Mouse (Mus musculus) embryonic facial prominence, embryonic 11.5 days (tissue): ENCODE data around the gene Dop1b. TPM values are rescaled to one million over a fixed set of nuclear protein-coding genes. Genes with fewer than 3 reads are reported as not detected.
A peak's percentile ranks its signal among the peaks of the same experiment; 100 is the strongest.

ENCODE experiments used
- ATAC-seq: fragments of 200-750 bp; cut with Nextera tagmentation; replicated peaks from 2 replicates; pipeline ENCODE4 v1.8.0; 2017; ENCODE audit warnings: low read depth; ENCODE audit not compliant: insufficient number of reproducible peaks, low FRiP score, low TSS enrichment
- DNase-seq: peaks from one replicate; pipeline ENCODE4 v3.0.0-alpha.2; 2015; ENCODE audit warnings: low spot score
- H3K27ac ChIP-seq: fragments of 300-500 bp; sonication (generic); replicated peaks from 2 replicates; pipeline ENCODE4 v1.5.1; 2014; ENCODE audit warnings: mild to moderate bottlenecking, low read depth, low read length, control low read depth
- H3K27me3 ChIP-seq: fragments of 300-500 bp; sonication (generic); 2 replicates; pipeline ENCODE4 v1.6.1; 2014; ENCODE audit warnings: mild to moderate bottlenecking, low read length, moderate library complexity, mixed read lengths; ENCODE audit not compliant: control insufficient read depth, insufficient read depth
- H3K36me3 ChIP-seq: fragments of 300-500 bp; sonication (generic); replicated peaks from 2 replicates; pipeline ENCODE4 v1.6.1; 2014; ENCODE audit warnings: low read depth, mild to moderate bottlenecking, low read length, moderate library complexity, mixed read lengths; ENCODE audit not compliant: control insufficient read depth, insufficient read depth
- H3K4me1 ChIP-seq: fragments of 300-500 bp; sonication (generic); 2 replicates; pipeline ENCODE4 v1.6.1; 2014; ENCODE audit warnings: low read length, mixed read lengths; ENCODE audit not compliant: control insufficient read depth, insufficient read depth
- H3K4me2 ChIP-seq: fragments of 300-500 bp; sonication (generic); 2 replicates; pipeline ENCODE4 v1.6.1; 2014; ENCODE audit warnings: low read depth, mild to moderate bottlenecking, control low read depth, low read length, moderate library complexity
- H3K4me3 ChIP-seq: fragments of 300-500 bp; sonication (generic); 2 replicates; pipeline ENCODE4 v1.5.1; 2014; ENCODE audit warnings: low read depth, low read length, control low read depth
- H3K9ac ChIP-seq: fragments of 300-500 bp; sonication (generic); replicated peaks from 2 replicates; pipeline ENCODE4 v1.6.1; 2014; ENCODE audit warnings: mild to moderate bottlenecking, control low read depth, low read length
- H3K9me3 ChIP-seq: fragments of 300-500 bp; sonication (generic); replicated peaks from 2 replicates; pipeline ENCODE4 v1.6.1; 2016; ENCODE audit warnings: mild to moderate bottlenecking, low read length, inconsistent platforms, mixed read lengths; ENCODE audit not compliant: control insufficient read depth
- WGBS: fragments of 180-500 bp; shearing (Covaris S2); extraction: QIAGEN DNeasy Blood & Tissue Kit; methylation state at CpG from one replicate; pipeline ENCODE4 v1.1.7; 2014; 5-methylcytosine and 5-hydroxymethylcytosine counted together
- polyA plus RNA-seq: library from polyadenylated mRNA; unstranded; fragments of >200 nt; fragmentation: Nextera tagmentation; extraction: Ambion mirVana; gene quantifications from 2 replicates; pipeline ENCODE4 v1.2.1, GENCODE M21; 2014

Gene Dop1b
- polyA plus RNA-seq, 1 experiment from 2014 or later: 5.7 TPM

DNA sequence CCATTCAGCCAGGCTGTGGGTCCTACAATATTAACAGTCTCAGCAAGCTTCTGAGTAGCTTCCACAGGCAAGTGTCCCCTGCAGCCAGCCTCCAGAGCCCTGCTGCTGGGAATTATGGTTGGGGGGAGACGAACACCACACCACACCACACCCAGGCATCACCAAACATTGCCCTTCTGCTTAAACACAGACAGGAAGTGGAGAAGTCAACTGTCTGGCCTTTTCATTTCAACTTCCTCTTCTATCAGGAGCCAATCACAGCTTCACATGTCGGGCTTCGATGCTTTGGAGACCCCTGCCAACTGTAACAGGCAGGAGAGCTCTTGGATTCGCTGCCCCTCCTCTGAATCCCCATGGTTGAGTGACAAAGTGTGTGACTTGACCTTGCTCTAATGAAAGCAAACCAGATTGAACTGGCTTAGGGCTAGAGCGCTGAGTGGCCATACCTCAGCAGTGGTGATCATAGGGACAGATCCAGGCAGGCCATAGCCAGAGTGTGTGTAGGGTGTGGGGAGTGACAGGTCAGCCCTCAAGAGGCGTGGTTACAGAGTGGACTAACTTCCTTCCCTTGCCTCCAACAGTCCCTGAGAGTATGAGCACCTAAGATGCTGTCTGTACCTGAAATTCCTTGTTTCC lies 20.4 kb upstream of the Dop1b start:
- no peak for ATAC-seq

DNA sequence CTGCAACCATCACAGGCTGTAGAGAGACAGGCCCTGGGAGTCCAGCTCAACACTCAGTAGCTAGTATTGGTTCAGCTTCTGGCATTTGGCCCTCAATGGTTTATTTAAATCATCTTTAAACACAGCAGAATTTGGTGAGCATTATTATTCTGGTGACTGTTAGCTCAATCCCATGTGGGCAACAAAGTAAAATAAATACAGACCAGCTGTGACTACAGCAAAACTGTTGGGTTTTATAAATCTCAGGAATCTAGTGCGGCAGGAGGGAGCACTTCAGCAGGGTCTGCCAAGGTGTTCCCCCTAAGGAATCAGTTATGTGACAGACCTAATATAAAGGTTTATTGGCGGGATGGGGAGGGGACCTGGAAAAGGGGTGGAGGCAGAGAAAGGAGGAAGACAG lies 19.0 kb upstream of the Dop1b start:
- 50% methylated on average over 2 of the region's 2 CpGs for WGBS
- no peaks in the 10 kb centered on the region for H3K4me1 ChIP-seq
- H3K36me3 ChIP-seq: no peaks in the 10 kb centered on the region
- no peak overlapping the region for H3K4me3 ChIP-seq
- H3K27ac ChIP-seq: no peak overlapping the region
- ATAC-seq: no peak
- H3K4me2 ChIP-seq: no peak overlapping the region
- H3K9me3 ChIP-seq: no peaks in the 10 kb centered on the region
- no peak overlapping the region for H3K9ac ChIP-seq
- DNase-seq: no peak
- H3K27me3 ChIP-seq: no peaks in the 10 kb centered on the region

More for the DNA sequence above, 20.4 kb upstream of the Dop1b start:
- H3K4me1 ChIP-seq: no peaks in the 10 kb centered on the region
- no peak overlapping the region for H3K4me3 ChIP-seq
- H3K4me2 ChIP-seq: no peak overlapping the region
- WGBS: 74% methylated on average over 6 of the region's 6 CpGs
- H3K9ac ChIP-seq: no peak overlapping the region
- H3K27me3 ChIP-seq: no peaks in the 10 kb centered on the region
- H3K27ac ChIP-seq: no peak overlapping the region
- DNase-seq: no peak
- no peaks in the 10 kb centered on the region for H3K9me3 ChIP-seq
- no peaks in the 10 kb centered on the region for H3K36me3 ChIP-seq

DNA sequence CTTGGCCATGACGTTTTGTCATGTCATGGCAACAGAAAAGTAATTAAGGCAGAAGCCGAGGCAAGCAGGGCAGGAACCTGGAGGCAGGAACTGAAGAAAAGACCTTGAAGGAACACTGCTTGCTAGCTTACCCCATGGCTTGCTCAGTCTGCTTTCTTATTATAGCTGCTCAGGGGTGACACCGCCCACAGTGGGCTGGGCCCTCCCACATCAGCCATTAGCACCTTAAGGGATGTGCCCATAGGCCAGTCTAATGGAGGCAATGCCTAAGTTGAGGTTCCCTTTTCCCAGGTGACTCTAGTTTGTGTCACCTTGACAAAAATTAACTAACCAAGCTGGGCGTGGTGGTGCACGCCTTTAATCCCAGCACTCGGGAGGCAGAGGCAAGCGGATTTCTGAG lies 4.6 kb upstream of the Dop1b start:
- no peak for DNase-seq
- 90% methylated on average over 7 of the region's 7 CpGs for WGBS
- Histone ChIP-seq H3K4me1 (no peaks in the 10 kb centered on the region), H3K27me3 (peaks cover 2% of the 10 kb centered on the region; the same call in 1 of the 2 replicates), H3K4me2 (no peak overlapping the region), H3K9me3 (no peaks in the 10 kb centered on the region), H3K36me3 (no peaks in the 10 kb centered on the region), H3K27ac (no peak overlapping the region), H3K4me3 (no peak overlapping the region), H3K9ac (no peak overlapping the region)
- no peak for ATAC-seq

DNA sequence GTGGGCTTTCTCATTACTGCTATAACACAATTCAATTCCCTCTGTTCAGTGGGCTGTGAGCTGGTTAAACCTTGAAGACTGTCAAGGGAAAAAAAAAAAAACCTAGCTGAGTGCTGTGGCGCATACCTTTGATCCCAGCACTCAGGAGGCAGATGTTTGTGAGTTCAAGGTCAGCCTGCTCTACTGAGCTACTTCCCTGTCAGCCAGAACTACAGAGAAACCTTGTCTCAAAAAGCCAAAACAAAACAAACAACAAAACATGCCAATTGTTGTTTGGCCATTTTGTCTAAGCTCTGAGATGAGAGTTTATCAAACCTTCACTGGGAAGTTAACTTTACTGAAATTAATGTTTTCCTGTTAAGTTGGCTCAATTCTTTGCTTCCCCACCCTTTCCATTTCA lies 2.5 kb upstream of the Dop1b start:
- H3K27me3 ChIP-seq: peaks cover 7% of the 10 kb centered on the region; the same call in 1 of the 2 replicates
- H3K9ac ChIP-seq: no peak overlapping the region
- H3K27ac ChIP-seq: no peak overlapping the region
- H3K4me3 ChIP-seq: no peak overlapping the region
- DNase-seq: no peak
- WGBS: 80% methylated on average over 1 of the region's 1 CpGs
- H3K4me1 ChIP-seq: no peaks in the 10 kb centered on the region
- no peak for ATAC-seq
- H3K9me3 ChIP-seq: no peaks in the 10 kb centered on the region
- H3K4me2 ChIP-seq: no peak overlapping the region
- H3K36me3 ChIP-seq: no peaks in the 10 kb centered on the region

DNA sequence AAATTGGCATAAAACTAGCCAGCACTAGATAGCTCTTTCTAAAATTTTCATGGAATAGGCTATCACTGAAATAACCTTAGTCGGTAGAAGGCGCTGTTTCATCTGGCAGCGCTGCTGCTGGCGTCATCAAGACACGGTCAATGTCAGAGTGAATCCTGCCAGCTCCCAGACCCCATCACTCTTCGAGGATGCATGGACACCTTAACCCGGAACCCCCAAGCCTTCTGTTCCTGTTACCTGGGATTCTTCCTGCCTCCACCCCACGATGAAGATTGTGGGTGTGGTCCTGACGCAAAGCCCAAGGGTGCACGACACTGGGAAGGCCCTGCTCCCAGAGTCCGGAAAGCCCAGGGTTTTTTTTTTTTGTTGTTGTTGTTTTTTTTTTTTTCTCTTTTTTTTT lies 780 bp upstream of the Dop1b start:
- H3K4me2 ChIP-seq: peak overlapping the region; percentile 98
- H3K4me1 ChIP-seq: no peaks in the 10 kb centered on the region
- under 1% methylated on average over 11 of the region's 11 CpGs for WGBS
- ATAC-seq (peak; percentile 54), DNase-seq (peak; percentile 82)
- no peak overlapping the region for H3K27ac ChIP-seq
- H3K27me3 ChIP-seq: peaks cover 7% of the 10 kb centered on the region; the same call in 1 of the 2 replicates
- peak overlapping the region; percentile 75 for H3K4me3 ChIP-seq
- H3K36me3 ChIP-seq: no peaks in the 10 kb centered on the region
- H3K9ac ChIP-seq: no peak overlapping the region
- no peaks in the 10 kb centered on the region for H3K9me3 ChIP-seq

DNA sequence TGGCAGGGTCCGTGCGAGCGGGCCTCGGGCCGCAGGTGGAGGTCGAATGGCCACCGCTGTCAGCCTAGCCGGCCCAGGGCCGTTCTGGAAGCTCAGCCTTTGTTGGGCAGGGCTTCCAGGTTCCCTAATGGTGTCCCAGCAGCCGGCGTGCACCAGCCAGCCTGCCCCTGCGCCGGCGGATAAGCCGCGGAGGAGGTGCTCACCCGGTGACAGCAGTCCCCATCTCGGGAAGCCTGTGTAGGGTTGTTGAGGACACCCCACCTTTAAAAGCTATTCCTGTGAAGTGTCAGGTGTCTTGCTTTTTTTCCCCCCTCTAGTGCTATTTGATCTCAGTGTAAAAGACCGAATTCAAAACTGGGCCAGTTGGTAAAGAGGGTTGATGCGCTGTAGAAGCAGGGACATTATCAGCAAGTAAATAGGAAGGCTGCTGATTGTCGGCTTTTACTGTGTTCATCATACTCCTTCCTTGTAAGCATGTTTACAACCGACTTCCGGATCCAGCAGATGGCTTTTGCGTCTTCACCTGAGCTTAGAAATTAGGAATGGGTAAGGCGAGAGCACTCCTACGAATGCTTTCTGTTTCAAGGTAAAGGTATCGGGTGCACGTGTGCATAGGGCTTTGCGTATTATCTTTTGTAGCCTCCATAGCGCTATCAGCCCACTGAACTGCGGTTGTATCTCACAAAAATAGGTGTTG lies 633 bp downstream of the Dop1b start:
- no peaks in the 10 kb centered on the region for H3K36me3 ChIP-seq
- no peak for ATAC-seq
- no peaks in the 10 kb centered on the region for H3K9me3 ChIP-seq
- WGBS: 12% methylated on average over 30 of the region's 31 CpGs
- H3K4me3 ChIP-seq: peak overlapping the region; percentile 75
- H3K9ac ChIP-seq: peak overlapping the region; percentile 71
- DNase-seq: peak; percentile 13
- H3K27me3 ChIP-seq: 0 out of 2 replicates have a peak, but pooled peaks cover 4% of the 10 kb centered on the region
- no peaks in the 10 kb centered on the region for H3K4me1 ChIP-seq
- H3K27ac ChIP-seq: no peak overlapping the region
- H3K4me2 ChIP-seq: peak overlapping the region; percentile 98

DNA sequence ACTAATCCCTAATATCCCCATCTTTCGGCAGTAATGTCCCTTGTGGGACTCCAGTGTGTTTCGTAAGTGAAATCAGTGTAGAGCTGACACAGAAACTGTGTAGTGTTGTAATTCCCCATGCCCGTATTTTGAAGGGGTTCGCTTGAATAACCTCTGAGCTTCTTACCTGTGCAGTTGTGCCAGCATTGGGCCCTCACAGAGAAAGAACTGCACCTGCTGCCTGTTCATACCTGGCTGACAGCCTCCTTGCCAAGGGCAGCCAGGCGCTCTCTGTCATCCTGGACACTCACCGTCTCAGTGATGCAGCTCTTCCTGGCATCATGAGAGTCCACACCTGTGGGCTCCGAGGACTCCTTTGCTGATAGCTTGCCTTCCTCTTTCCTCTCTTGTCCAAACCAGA lies 1.3 kb downstream of the Dop1b start:
- Histone ChIP-seq H3K4me2 (peak overlapping the region; percentile 98), H3K9ac (no peak overlapping the region), H3K27me3 (0 out of 2 replicates have a peak, but pooled peaks cover 4% of the 10 kb centered on the region), H3K4me3 (no peak overlapping the region; the same call in 1 of the 2 replicates), H3K36me3 (no peaks in the 10 kb centered on the region), H3K4me1 (no peaks in the 10 kb centered on the region), H3K9me3 (no peaks in the 10 kb centered on the region), H3K27ac (no peak overlapping the region)
- ATAC-seq (no peak), DNase-seq (no peak)
- 81% methylated on average over 7 of the region's 7 CpGs for WGBS

DNA sequence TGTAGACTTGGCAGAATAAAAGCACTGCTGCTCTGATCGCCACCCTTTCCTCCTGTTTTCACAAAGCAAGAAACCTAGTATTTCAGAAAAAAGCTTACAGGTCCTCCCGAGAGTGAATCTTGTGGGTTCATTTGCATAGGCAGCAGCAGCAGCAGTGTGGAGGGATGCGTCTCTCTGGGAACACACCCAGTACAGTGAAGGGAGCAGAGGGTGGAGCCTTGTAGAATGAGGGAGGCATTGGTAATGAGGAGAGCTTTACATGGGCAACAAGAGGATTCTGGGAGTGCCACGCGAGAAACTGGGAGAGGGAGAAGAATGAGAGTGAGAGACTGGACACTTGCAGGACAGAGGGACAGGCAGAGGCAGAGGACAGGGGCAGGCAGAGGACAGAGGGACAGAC lies 2.7 kb downstream of the Dop1b start:
- ATAC-seq (no peak), DNase-seq (no peak)
- H3K9ac ChIP-seq: no peak overlapping the region
- WGBS: 34% methylated on average over 5 of the region's 5 CpGs
- H3K4me2 ChIP-seq: no peak overlapping the region
- H3K4me3 ChIP-seq: no peak overlapping the region
- H3K27ac ChIP-seq: no peak overlapping the region
- H3K4me1 ChIP-seq: no peaks in the 10 kb centered on the region
- H3K27me3 ChIP-seq: 0 out of 2 replicates have a peak, but pooled peaks cover 4% of the 10 kb centered on the region
- H3K36me3 ChIP-seq: no peaks in the 10 kb centered on the region
- no peaks in the 10 kb centered on the region for H3K9me3 ChIP-seq
